Mouse (Mus musculus) hindbrain, embryonic 13.5 days (tissue): ENCODE results near the gene Olfr507. TPM values are rescaled to one million over a fixed set of nuclear protein-coding genes. Genes with fewer than 3 reads are reported as not detected.
"Not testable (repeated sequence)": the region's sequence is repeated elsewhere in the genome, so short reads cannot be mapped to it uniquely, and the experiment has no call there.

Experiments used
- ATAC-seq: fragments of 200-750 bp; cut with Nextera tagmentation; 2 replicates; pipeline ENCODE4 v1.8.0; 2017; ENCODE audit warnings: moderate TSS enrichment; ENCODE audit not compliant: low FRiP score
- H3K27ac ChIP-seq: fragments of 300-500 bp; sonication (generic); 2 replicates; pipeline ENCODE4 v1.5.1; 2015; ENCODE audit warnings: inconsistent platforms, mild to moderate bottlenecking, moderate library complexity
- H3K27me3 ChIP-seq: fragments of 300-500 bp; sonication (generic); 2 replicates; pipeline ENCODE4 v1.6.1; 2015; ENCODE audit warnings: mild to moderate bottlenecking, inconsistent platforms
- H3K36me3 ChIP-seq: fragments of 300-500 bp; sonication (generic); 2 replicates; pipeline ENCODE4 v1.6.1; 2015; ENCODE audit warnings: mild to moderate bottlenecking, inconsistent platforms
- H3K4me1 ChIP-seq: fragments of 300-500 bp; sonication (generic); replicated peaks from 2 replicates; pipeline ENCODE4 v1.6.1; 2015; ENCODE audit warnings: inconsistent platforms
- H3K4me2 ChIP-seq: fragments of 300-500 bp; sonication (generic); 2 replicates; pipeline ENCODE4 v1.6.1; 2015; ENCODE audit warnings: inconsistent platforms, mild to moderate bottlenecking, moderate library complexity
- H3K4me3 ChIP-seq: fragments of 300-500 bp; sonication (generic); 2 replicates; pipeline ENCODE4 v1.5.1; 2015; ENCODE audit warnings: mild to moderate bottlenecking, inconsistent platforms
- H3K9ac ChIP-seq: fragments of 300-500 bp; sonication (generic); 2 replicates; pipeline ENCODE4 v1.6.1; 2015; ENCODE audit warnings: mild to moderate bottlenecking, inconsistent platforms
- H3K9me3 ChIP-seq: fragments of 300-500 bp; sonication (generic); 2 replicates; pipeline ENCODE4 v1.6.1; 2016; ENCODE audit warnings: inconsistent platforms
- WGBS: fragments of 180-500 bp; shearing (Covaris S2); methylation state at CpG from one replicate; pipeline ENCODE4 v1.1.7; 2015; 5-methylcytosine and 5-hydroxymethylcytosine counted together
- polyA plus RNA-seq: library from polyadenylated mRNA; unstranded; fragments of >200 nt; fragmentation: Nextera tagmentation; extraction: Ambion mirVana; gene quantifications from 2 replicates; pipeline ENCODE4 v1.2.1, GENCODE M21; 2015

The Olfr507 gene
- polyA plus RNA-seq = not detected in 2 replicates

DNA sequence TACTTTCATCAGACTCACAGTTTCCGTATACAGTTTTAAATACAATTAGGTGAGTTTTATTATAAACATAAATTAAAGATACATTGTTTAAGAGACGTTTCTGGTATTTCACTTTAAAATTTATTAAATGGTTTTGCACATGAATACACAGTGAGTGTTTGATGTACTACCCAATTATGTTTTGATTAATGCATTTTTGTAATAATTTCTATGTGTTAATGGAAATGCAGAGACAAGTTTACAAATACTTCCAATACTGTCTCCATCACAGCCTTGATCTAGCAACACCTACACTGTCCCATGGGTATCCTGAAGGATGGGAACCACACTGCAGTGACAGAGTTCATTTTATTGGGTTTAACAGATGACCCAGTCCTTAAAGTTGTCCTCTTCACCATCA lies at the start of gene Olfr507:
Gene Olfr507, plus strand, starts transcription at position 301 of the 400 bp plus-strand sequence.
- H3K4me1 ChIP-seq = no peaks in the 10 kb centered on the region

DNA sequence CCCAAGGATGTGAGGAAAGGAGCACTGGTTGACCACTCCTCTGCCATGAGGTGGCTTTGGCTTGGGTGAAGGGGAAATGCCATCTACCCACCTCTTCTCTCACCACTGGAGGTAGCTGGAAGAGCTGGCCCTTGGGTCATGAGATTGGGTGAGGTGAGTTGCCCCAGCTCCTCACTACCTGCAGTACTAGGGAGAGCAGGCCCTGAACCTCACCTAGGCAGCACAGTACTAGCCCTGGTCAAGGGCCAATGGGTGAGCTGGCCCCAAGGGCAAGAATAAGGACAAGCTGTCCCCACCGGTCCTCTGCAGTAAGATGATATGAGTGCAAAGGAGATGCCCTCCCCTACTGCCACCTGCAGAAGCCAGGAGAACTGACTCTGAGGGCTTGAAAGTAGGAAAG lies 31.8 kb upstream of the Olfr507 start:
- H3K9ac ChIP-seq = no peak overlapping the region
- H3K4me2 ChIP-seq = no peak overlapping the region
- no peak overlapping the region for H3K27ac ChIP-seq
- no peaks in the 10 kb centered on the region for H3K9me3 ChIP-seq
- no peaks in the 10 kb centered on the region for H3K36me3 ChIP-seq
- 100% methylated on average over 1 of the region's 1 CpGs for WGBS
- no peak; the same call in 1 of the 2 replicates for ATAC-seq
- H3K27me3 ChIP-seq = no peaks in the 10 kb centered on the region
- H3K4me3 ChIP-seq = no peak overlapping the region
- H3K4me1 ChIP-seq = no peaks in the 10 kb centered on the region

More for the DNA sequence above, at the start of gene Olfr507:
- H3K9ac ChIP-seq = no peak within 1 kb of the TSS
- WGBS = 82% methylated on average over 2 of the region's 2 CpGs
- no peak within 1 kb of the TSS for H3K4me3 ChIP-seq
- H3K27me3 ChIP-seq = no peaks in the 10 kb centered on the region
- H3K36me3 ChIP-seq = no peaks in the 10 kb centered on the region
- no peak within 1 kb of the TSS for H3K4me2 ChIP-seq
- H3K27ac ChIP-seq = no peak within 1 kb of the TSS
- H3K9me3 ChIP-seq = no peaks in the 10 kb centered on the region
- no peak for ATAC-seq

DNA sequence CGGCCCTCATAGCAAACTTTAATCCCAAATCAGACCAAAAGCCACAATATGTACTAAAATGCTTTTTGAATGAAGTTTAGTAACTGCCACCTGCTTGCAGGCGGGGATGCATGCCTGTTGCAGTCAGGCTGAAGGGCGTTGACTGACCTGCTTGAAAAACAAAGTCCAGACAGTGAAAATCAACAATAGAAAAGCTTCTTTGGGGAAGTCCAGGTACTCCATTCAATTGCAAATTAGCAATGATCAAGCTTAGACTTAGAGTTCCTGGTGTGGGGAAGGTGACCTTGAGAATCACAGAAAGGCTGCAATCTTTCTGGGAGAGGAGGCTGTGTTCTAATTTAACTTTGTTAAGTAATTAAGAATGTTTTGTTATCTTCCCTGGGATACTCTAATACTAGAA lies 19.7 kb upstream of the Olfr507 start:
- not testable (repeated sequence) for H3K4me3 ChIP-seq, H3K4me2 ChIP-seq, H3K9me3 ChIP-seq, H3K4me1 ChIP-seq, H3K9ac ChIP-seq, H3K27me3 ChIP-seq, H3K27ac ChIP-seq, ATAC-seq, H3K36me3 ChIP-seq
- WGBS = 83% methylated on average over 3 of the region's 3 CpGs

DNA sequence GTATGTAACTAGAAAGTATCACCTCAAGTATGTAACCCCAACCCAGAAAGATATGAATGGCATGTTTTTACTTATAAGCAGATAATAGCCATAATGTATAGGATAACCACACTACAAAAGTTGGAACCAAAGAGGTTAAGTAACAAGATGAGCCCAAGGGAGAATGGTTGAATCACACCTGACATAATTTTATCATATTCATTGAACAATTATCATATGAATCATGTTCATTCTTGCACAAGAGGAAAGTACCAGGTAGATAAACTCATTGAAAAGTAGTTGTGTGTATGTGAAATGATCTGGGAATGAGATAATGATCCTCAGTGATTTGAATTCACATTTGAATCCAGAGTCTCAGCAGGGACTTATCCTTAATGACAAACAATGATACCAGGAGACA lies 11.1 kb upstream of the Olfr507 start, which contains the start of gene Olfr506:
Gene Olfr506, plus strand, starts transcription at position 301 of the 400 bp plus-strand sequence.
- H3K4me2 ChIP-seq = no peak within 1 kb of the TSS
- no peak for ATAC-seq
- H3K4me3 ChIP-seq = no peak within 1 kb of the TSS
- no peak within 1 kb of the TSS for H3K27ac ChIP-seq
- H3K27me3 ChIP-seq = no peaks in the 10 kb centered on the region
- H3K36me3 ChIP-seq = no peaks in the 10 kb centered on the region
- no peaks in the 10 kb centered on the region for H3K4me1 ChIP-seq
- no peaks in the 10 kb centered on the region for H3K9me3 ChIP-seq
- no peak within 1 kb of the TSS for H3K9ac ChIP-seq

GRCm38 (mm10) chr7:108614110-108614509 lies 7.5 kb upstream of the Olfr507 start:
- Histone ChIP-seq H3K9ac (no peak overlapping the region), H3K27ac (no peak overlapping the region), H3K36me3 (no peaks in the 10 kb centered on the region), H3K4me2 (no peak overlapping the region), H3K4me3 (no peak overlapping the region), H3K9me3 (no peaks in the 10 kb centered on the region), H3K4me1 (no peaks in the 10 kb centered on the region), H3K27me3 (no peaks in the 10 kb centered on the region)
- WGBS = 85% methylated on average over 2 of the region's 2 CpGs
- ATAC-seq = no peak

DNA sequence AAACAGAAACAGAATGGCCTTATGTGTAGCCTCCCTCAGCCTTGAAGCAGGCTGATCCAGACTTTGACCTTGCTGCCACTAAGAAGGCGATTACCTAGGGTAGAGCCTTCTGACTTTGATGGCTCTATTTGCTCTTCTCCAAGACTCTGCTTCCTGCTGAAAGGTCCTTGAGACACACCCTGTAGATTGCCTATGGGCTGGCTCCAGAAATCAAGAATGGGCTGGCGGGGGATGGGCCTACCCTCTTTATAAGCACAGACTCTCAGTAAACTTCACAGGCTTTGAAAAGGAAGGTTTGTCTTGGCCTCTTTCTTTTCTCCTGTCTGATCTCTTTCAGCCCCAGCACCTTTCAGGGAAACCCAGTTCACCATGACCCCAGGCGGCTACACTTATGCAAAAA lies 4.8 kb upstream of the Olfr507 start:
- not testable (repeated sequence) for H3K9me3 ChIP-seq, H3K4me3 ChIP-seq, H3K9ac ChIP-seq, H3K4me1 ChIP-seq, H3K4me2 ChIP-seq, H3K36me3 ChIP-seq, H3K27ac ChIP-seq, ATAC-seq, H3K27me3 ChIP-seq
- WGBS = 74% methylated on average over 3 of the region's 3 CpGs

DNA sequence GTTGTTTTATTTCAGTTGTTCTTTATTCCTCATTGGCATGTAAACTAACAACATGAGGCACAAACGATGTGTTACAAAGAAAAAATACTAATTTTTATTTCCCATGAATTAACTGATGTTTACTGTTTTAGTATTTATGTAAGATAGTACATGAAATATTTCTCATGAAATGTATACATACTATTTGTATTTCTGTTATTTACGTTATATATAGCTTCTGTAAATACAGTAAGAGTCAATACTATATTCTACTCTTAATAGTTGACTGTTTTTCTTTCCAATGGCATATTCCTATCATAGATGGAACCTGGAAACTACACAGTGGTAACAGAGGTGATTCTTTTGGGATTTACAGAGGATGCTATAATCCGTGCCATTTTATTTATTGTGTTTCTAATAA lies 8.1 kb downstream of the Olfr507 start, which contains the start of gene Olfr508:
Gene Olfr508, plus strand, starts transcription at position 301 of the 400 bp plus-strand sequence.
- 88% methylated on average over 3 of the region's 3 CpGs for WGBS
- Histone ChIP-seq H3K4me1 (no peaks in the 10 kb centered on the region), H3K4me2 (no peak within 1 kb of the TSS), H3K4me3 (no peak within 1 kb of the TSS), H3K36me3 (no peaks in the 10 kb centered on the region), H3K27ac (no peak within 1 kb of the TSS), H3K9me3 (no peaks in the 10 kb centered on the region), H3K9ac (no peak within 1 kb of the TSS), H3K27me3 (no peaks in the 10 kb centered on the region)
- no peak for ATAC-seq

DNA sequence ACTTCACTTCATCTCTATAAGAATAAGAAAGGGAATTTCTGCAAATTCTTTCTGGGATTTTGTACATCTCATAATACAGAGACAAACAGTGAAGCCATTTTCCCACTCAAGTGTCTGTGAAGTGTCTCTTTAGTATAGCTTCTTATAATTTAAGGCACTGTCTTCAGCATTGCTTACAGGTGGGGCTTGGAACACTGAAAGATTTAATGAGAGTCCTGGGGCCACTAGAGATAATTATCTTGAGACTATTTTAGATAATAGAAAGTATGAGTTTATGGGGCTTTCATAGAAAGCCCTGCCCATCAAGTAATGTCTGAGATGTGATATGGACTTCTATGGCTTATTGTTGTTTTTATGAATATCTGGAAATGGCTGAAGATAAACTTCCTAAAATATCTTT lies 30.2 kb downstream of the Olfr507 start, which contains the start of gene Olfr509:
Gene Olfr509, minus strand, starts transcription at position 101 of the 400 bp plus-strand sequence.
- Histone ChIP-seq H3K27me3 (no peaks in the 10 kb centered on the region), H3K9ac (no peak within 1 kb of the TSS), H3K4me2 (no peak within 1 kb of the TSS), H3K4me3 (no peak within 1 kb of the TSS), H3K36me3 (no peaks in the 10 kb centered on the region), H3K4me1 (no peaks in the 10 kb centered on the region), H3K27ac (no peak within 1 kb of the TSS), H3K9me3 (no peaks in the 10 kb centered on the region)
- ATAC-seq = no peak

DNA sequence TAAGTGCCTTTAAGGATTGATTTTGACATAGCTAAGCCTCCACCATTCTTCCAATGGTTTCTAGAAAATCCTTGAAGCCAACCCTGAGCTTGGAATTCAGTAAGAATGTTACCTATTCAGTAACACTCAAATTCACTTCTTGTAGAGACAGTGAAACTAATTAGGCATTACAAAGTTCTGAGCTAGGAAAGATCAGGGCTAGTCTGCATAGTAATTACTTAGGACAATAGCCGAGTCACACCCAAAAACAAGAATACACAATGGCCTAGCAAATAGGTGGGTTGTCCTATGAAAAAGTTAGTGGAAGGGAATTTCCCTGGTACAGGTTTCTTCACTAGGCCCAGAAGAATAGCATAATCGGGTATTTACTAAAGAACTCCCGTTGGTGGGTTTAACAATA lies 40.8 kb downstream of the Olfr507 start:
- no peaks in the 10 kb centered on the region for H3K27me3 ChIP-seq
- H3K9me3 ChIP-seq = no peaks in the 10 kb centered on the region
- no peak for ATAC-seq
- H3K9ac ChIP-seq = no peak overlapping the region
- no peak overlapping the region for H3K4me3 ChIP-seq
- no peak overlapping the region for H3K4me2 ChIP-seq
- 88% methylated on average over 3 of the region's 3 CpGs for WGBS
- no peaks in the 10 kb centered on the region for H3K4me1 ChIP-seq
- no peaks in the 10 kb centered on the region for H3K36me3 ChIP-seq
- H3K27ac ChIP-seq = no peak overlapping the region

DNA sequence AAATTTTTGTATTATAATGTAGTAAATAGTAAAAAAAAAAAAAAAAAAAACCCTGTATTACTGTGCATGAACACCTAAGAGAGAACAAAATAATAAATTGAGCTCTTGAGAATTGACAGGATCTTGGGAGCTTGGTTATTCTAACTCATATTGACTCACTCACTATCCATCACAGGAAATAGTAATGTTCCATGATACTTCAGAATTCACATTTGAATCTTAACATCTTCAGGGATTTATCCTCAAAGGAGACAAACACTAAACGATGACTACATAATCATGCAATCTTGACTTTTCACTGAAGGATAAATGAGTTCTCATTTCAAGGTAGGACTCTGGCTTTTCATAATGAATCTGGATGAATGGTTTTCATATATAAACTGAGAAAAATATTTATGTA lies 44.5 kb downstream of the Olfr507 start, which contains the start of gene Olfr510:
Gene Olfr510, plus strand, starts transcription at position 301 of the 400 bp plus-strand sequence.
- H3K4me3 ChIP-seq = no peak within 1 kb of the TSS
- H3K4me1 ChIP-seq = no peaks in the 10 kb centered on the region
- no peaks in the 10 kb centered on the region for H3K36me3 ChIP-seq
- H3K27me3 ChIP-seq = no peaks in the 10 kb centered on the region
- H3K9ac ChIP-seq = no peak within 1 kb of the TSS
- WGBS = 100% methylated on average over 1 of the region's 1 CpGs
- no peaks in the 10 kb centered on the region for H3K9me3 ChIP-seq
- ATAC-seq = no peak
- no peak within 1 kb of the TSS for H3K27ac ChIP-seq
- H3K4me2 ChIP-seq = no peak within 1 kb of the TSS

DNA sequence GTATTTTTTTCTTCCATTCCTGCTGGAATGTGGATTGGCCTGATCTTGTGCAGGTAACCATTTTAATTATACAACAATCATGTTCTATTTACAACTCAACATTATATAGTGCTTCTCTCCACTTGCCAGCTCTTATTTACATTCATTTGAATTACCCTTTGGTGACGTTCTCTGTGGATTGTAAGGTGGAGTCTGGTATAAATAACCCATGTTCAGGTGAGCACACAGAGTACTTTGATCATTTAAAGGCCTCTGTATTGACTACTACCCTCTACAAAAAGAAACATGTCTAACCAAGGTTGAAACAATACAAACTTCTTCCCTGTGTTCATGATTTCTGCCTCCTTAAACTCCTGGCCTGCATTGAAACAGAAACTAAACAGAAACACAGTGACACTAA lies 49.4 kb downstream of the Olfr507 start:
- Histone ChIP-seq H3K4me1 (no peaks in the 10 kb centered on the region), H3K27me3 (no peaks in the 10 kb centered on the region), H3K36me3 (no peaks in the 10 kb centered on the region), H3K9me3 (peaks cover 3% of the 10 kb centered on the region; the same call in 1 of the 2 replicates), H3K4me3 (no peak overlapping the region), H3K27ac (no peak overlapping the region), H3K9ac (no peak overlapping the region), H3K4me2 (no peak overlapping the region)
- 85% methylated on average over 1 of the region's 1 CpGs for WGBS
- no peak for ATAC-seq
